Mouse (Mus musculus): Measurements from ENCODE around the gene Tmem256. TPM values are rescaled to one million over a fixed set of nuclear protein-coding genes. Genes with fewer than 3 reads are reported as not detected.

Tmem256 gene
- polyA plus RNA-seq, 1 experiment from 2014 or later, result 455 TPM

- ATAC-seq (replicated peaks; ENCODE audit: low FRiP score, low TSS enrichment, low read depth), result no peak
- DNase-seq (ENCODE audit: low spot score), result no peak
- Histone ChIP-seq H3K4me3 (ENCODE audit: low read depth, low read length) (no peak within 1 kb of the TSS), H3K9ac (ENCODE audit: low read length) (no peak within 1 kb of the TSS), H3K27ac (ENCODE audit: low read depth) (no peak within 1 kb of the TSS), H3K36me3 (ENCODE audit: control insufficient read depth, insufficient read depth, low read length) (peaks cover 32% of the 10 kb centered on the region), H3K27me3 (replicated peaks; ENCODE audit: control insufficient read depth, insufficient read depth, low read length) (no peaks in the 10 kb centered on the region), H3K9me3 (ENCODE audit: control insufficient read depth, low read length) (no peaks in the 10 kb centered on the region), H3K4me1 (replicated peaks; ENCODE audit: control insufficient read depth, insufficient read depth, low read length) (no peaks in the 10 kb centered on the region), H3K4me2 (ENCODE audit: low read length) (no peak within 1 kb of the TSS)
- WGBS, result 80% methylated on average over 3 of the region's 3 CpGs
Measured at GRCm38 (mm10) chr11:69822080-69822479, 16.2 kb upstream of the Tmem256 start, which contains the start of gene Spem1. Spem1 (minus strand) TSS chr11:69822180.

GRCm38 (mm10) chr11:69823456-69823855 is 14.9 kb upstream of the Tmem256 start:
- 87% methylated on average over 2 of the region's 2 CpGs for WGBS
- H3K27me3 ChIP-seq (replicated peaks; ENCODE audit: control insufficient read depth, insufficient read depth, low read length), result no peaks in the 10 kb centered on the region
- H3K9ac ChIP-seq (ENCODE audit: low read length), result no peak overlapping the region

GRCm38 (mm10) chr11:69828832-69829231 is 9.5 kb upstream of the Tmem256 start:
- WGBS, result 65% methylated on average over 5 of the region's 5 CpGs
- DNase-seq (ENCODE audit: low spot score) (no peak), ATAC-seq (replicated peaks; ENCODE audit: low FRiP score, low TSS enrichment, low read depth) (no peak; the same call in 1 of the 2 replicates)
- H3K36me3 ChIP-seq (ENCODE audit: control insufficient read depth, insufficient read depth, low read length), result peaks cover 67% of the 10 kb centered on the region
- no peak overlapping the region for H3K27ac ChIP-seq (ENCODE audit: low read depth)
- no peaks in the 10 kb centered on the region for H3K27me3 ChIP-seq (replicated peaks; ENCODE audit: control insufficient read depth, insufficient read depth, low read length)
- H3K4me2 ChIP-seq (ENCODE audit: low read length), result no peak overlapping the region
- H3K4me3 ChIP-seq (ENCODE audit: low read depth, low read length), result no peak overlapping the region
- H3K9me3 ChIP-seq (ENCODE audit: control insufficient read depth, low read length), result no peaks in the 10 kb centered on the region
- H3K9ac ChIP-seq (ENCODE audit: low read length), result no peak overlapping the region
- 0 out of 2 replicates have a peak, but pooled peaks cover 4% of the 10 kb centered on the region for H3K4me1 ChIP-seq (replicated peaks; ENCODE audit: control insufficient read depth, insufficient read depth, low read length)

More at GRCm38 (mm10) chr11:69823456-69823855, 14.9 kb upstream of the Tmem256 start:
- ATAC-seq (replicated peaks; ENCODE audit: low FRiP score, low TSS enrichment, low read depth), result no peak
- peaks cover 45% of the 10 kb centered on the region for H3K36me3 ChIP-seq (ENCODE audit: control insufficient read depth, insufficient read depth, low read length)
- no peaks in the 10 kb centered on the region for H3K4me1 ChIP-seq (replicated peaks; ENCODE audit: control insufficient read depth, insufficient read depth, low read length)
- no peak overlapping the region for H3K27ac ChIP-seq (ENCODE audit: low read depth)
- no peak for DNase-seq (ENCODE audit: low spot score)
- H3K4me2 ChIP-seq (ENCODE audit: low read length), result no peak overlapping the region
- no peaks in the 10 kb centered on the region for H3K9me3 ChIP-seq (ENCODE audit: control insufficient read depth, low read length)
- H3K4me3 ChIP-seq (ENCODE audit: low read depth, low read length), result no peak overlapping the region

- Histone ChIP-seq H3K27me3 (replicated peaks; ENCODE audit: control insufficient read depth, insufficient read depth, low read length) (no peaks in the 10 kb centered on the region), H3K4me1 (replicated peaks; ENCODE audit: control insufficient read depth, insufficient read depth, low read length) (peaks cover 25% of the 10 kb centered on the region), H3K4me2 (ENCODE audit: low read length) (peak overlapping the region; percentile 77), H3K9ac (ENCODE audit: low read length) (peak overlapping the region; percentile 60; the same call in 1 of the 2 replicates), H3K4me3 (ENCODE audit: low read depth, low read length) (peak overlapping the region; percentile 79), H3K36me3 (ENCODE audit: control insufficient read depth, insufficient read depth, low read length) (peaks cover 22% of the 10 kb centered on the region), H3K27ac (ENCODE audit: low read depth) (0 out of 2 replicates have a peak overlapping the region, but pooled peaks have one; percentile 11), H3K9me3 (ENCODE audit: control insufficient read depth, low read length) (no peaks in the 10 kb centered on the region)
- DNase-seq (ENCODE audit: low spot score) (no peak), ATAC-seq (replicated peaks; ENCODE audit: low FRiP score, low TSS enrichment, low read depth) (no peak)
- 55% methylated on average over 8 of the region's 8 CpGs for WGBS
Measured at GRCm38 (mm10) chr11:69833554-69833953, 4.8 kb upstream of the Tmem256 start.

- peak overlapping the region; percentile 77 for H3K4me2 ChIP-seq (ENCODE audit: low read length)
- no peaks in the 10 kb centered on the region for H3K9me3 ChIP-seq (ENCODE audit: control insufficient read depth, low read length)
- H3K4me1 ChIP-seq (replicated peaks; ENCODE audit: control insufficient read depth, insufficient read depth, low read length), result peaks cover 28% of the 10 kb centered on the region
- WGBS, result 16% methylated on average over 31 of the region's 48 CpGs
- H3K4me3 ChIP-seq (ENCODE audit: low read depth, low read length), result peak overlapping the region; percentile 79
- ATAC-seq (replicated peaks; ENCODE audit: low FRiP score, low TSS enrichment, low read depth) (no peak), DNase-seq (ENCODE audit: low spot score) (peak; percentile 70)
- no peaks in the 10 kb centered on the region for H3K27me3 ChIP-seq (replicated peaks; ENCODE audit: control insufficient read depth, insufficient read depth, low read length)
- H3K36me3 ChIP-seq (ENCODE audit: control insufficient read depth, insufficient read depth, low read length), result peaks cover 20% of the 10 kb centered on the region
- H3K27ac ChIP-seq (ENCODE audit: low read depth), result peak overlapping the region; percentile 11; the same call in 1 of the 2 replicates
- peak overlapping the region; percentile 60 for H3K9ac ChIP-seq (ENCODE audit: low read length)
Measured at GRCm38 (mm10) chr11:69834001-69834549, 4.2 kb upstream of the Tmem256 start.

GRCm38 (mm10) chr11:69835326-69835965 is 2.9 kb upstream of the Tmem256 start:
- no peak overlapping the region for H3K9ac ChIP-seq (ENCODE audit: low read length)
- WGBS, result 19% methylated on average over 9 of the region's 9 CpGs

GRCm38 (mm10) chr11:69835966-69836335 is 2.4 kb upstream of the Tmem256 start:
- Histone ChIP-seq H3K9ac (ENCODE audit: low read length) (no peak overlapping the region), H3K27ac (ENCODE audit: low read depth) (no peak overlapping the region), H3K36me3 (ENCODE audit: control insufficient read depth, insufficient read depth, low read length) (peaks cover 20% of the 10 kb centered on the region), H3K4me3 (ENCODE audit: low read depth, low read length) (peak overlapping the region; percentile 79), H3K4me2 (ENCODE audit: low read length) (peak overlapping the region; percentile 77), H3K4me1 (replicated peaks; ENCODE audit: control insufficient read depth, insufficient read depth, low read length) (peaks cover 32% of the 10 kb centered on the region), H3K9me3 (ENCODE audit: control insufficient read depth, low read length) (no peaks in the 10 kb centered on the region), H3K27me3 (replicated peaks; ENCODE audit: control insufficient read depth, insufficient read depth, low read length) (no peaks in the 10 kb centered on the region)
- DNase-seq (ENCODE audit: low spot score) (no peak), ATAC-seq (replicated peaks; ENCODE audit: low FRiP score, low TSS enrichment, low read depth) (no peak)
- 19% methylated on average over 4 of the region's 4 CpGs for WGBS

More at GRCm38 (mm10) chr11:69835326-69835965, 2.9 kb upstream of the Tmem256 start:
- Histone ChIP-seq H3K4me1 (replicated peaks; ENCODE audit: control insufficient read depth, insufficient read depth, low read length) (peaks cover 32% of the 10 kb centered on the region), H3K9me3 (ENCODE audit: control insufficient read depth, low read length) (no peaks in the 10 kb centered on the region), H3K36me3 (ENCODE audit: control insufficient read depth, insufficient read depth, low read length) (peaks cover 20% of the 10 kb centered on the region), H3K27ac (ENCODE audit: low read depth) (no peak overlapping the region), H3K27me3 (replicated peaks; ENCODE audit: control insufficient read depth, insufficient read depth, low read length) (no peaks in the 10 kb centered on the region), H3K4me2 (ENCODE audit: low read length) (peak overlapping the region; percentile 77), H3K4me3 (ENCODE audit: low read depth, low read length) (peak overlapping the region; percentile 79)
- no peak for ATAC-seq (replicated peaks; ENCODE audit: low FRiP score, low TSS enrichment, low read depth)
- DNase-seq (ENCODE audit: low spot score), result no peak

- Histone ChIP-seq H3K9ac (ENCODE audit: low read length) (peak overlapping the region; percentile 62), H3K36me3 (ENCODE audit: control insufficient read depth, insufficient read depth, low read length) (peaks cover 20% of the 10 kb centered on the region), H3K27ac (ENCODE audit: low read depth) (peak overlapping the region; percentile 78), H3K27me3 (replicated peaks; ENCODE audit: control insufficient read depth, insufficient read depth, low read length) (no peaks in the 10 kb centered on the region), H3K4me3 (ENCODE audit: low read depth, low read length) (peak overlapping the region; percentile 79), H3K4me1 (replicated peaks; ENCODE audit: control insufficient read depth, insufficient read depth, low read length) (peaks cover 32% of the 10 kb centered on the region), H3K4me2 (ENCODE audit: low read length) (peak overlapping the region; percentile 77), H3K9me3 (ENCODE audit: control insufficient read depth, low read length) (no peaks in the 10 kb centered on the region)
- peak; percentile 0; the same call in 1 of the 2 replicates for ATAC-seq (replicated peaks; ENCODE audit: low FRiP score, low TSS enrichment, low read depth)
- DNase-seq (ENCODE audit: low spot score), result peak; percentile 83
- WGBS, result 2% methylated on average over 51 of the region's 52 CpGs
Measured at GRCm38 (mm10) chr11:69836703-69837576, 1.4 kb upstream of the Tmem256 start.

Measured in intestine, embryonic 14.5 days (tissue).